Mouse (Mus musculus) gastrocnemius, adult 8-10 months (tissue): ENCODE measurements around the gene Hnrnpc. TPM values are rescaled to one million over a fixed set of nuclear protein-coding genes. Genes with fewer than 3 reads are reported as not detected.

Source experiments
- DNase-seq, 2 experiments: peaks; one replicate each; pipeline ENCODE4 v3.0.0; 2022; ENCODE audit warnings: low spot score in 2 of 2
- total RNA-seq, 4 experiments: library from RNA; stranded (reverse); gene quantifications; 2 replicates each; pipeline ENCODE4 v1.2.4; 2022

The Hnrnpc gene
- total RNA-seq, result 10 to 100 TPM; 62.4 to 80.4 (median 71.9) TPM

DNA sequence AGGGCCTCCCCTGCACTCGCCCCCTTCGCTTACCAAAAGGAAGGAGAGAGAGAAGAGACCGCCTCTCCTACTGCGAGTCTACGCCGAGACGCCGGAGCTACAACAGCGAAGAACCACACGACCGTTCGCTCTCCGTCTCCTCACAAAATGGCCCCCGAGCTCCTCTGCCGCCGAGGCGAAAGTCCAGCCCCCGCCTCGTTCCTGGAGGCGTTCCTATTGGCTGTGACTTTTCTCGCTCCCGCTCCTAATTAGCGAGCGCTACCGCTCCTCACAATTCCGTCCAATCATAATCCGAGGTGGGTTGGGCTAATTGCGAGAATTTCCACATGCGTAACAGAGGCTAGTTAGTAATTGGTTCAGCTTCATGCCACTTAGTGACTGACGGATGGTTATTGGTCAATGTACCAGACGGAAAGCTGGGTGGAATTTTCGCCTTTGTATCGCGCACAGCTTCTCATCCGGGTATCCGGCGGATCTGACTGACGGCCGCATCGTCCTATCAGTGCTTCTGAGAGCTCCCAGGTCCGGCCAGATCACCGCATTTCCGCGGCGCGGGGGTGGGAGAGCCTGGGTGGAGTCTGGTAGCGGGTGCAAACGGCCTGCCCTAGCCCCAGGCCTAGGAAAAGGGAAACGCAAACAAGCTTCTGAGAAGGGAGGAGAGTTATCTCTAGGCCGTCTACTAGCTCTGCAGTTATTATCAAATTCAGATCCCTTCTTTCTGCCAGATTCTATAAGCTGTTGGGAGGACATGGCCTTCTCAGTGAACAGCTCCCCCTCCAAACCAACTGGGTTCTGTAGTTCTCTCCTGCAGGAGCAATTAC, at the start of gene Hnrnpc:
Gene Hnrnpc, minus strand, starts transcription at position 173 of the 821 bp plus-strand sequence.
- DNase-seq, result peak; percentile 100

DNA sequence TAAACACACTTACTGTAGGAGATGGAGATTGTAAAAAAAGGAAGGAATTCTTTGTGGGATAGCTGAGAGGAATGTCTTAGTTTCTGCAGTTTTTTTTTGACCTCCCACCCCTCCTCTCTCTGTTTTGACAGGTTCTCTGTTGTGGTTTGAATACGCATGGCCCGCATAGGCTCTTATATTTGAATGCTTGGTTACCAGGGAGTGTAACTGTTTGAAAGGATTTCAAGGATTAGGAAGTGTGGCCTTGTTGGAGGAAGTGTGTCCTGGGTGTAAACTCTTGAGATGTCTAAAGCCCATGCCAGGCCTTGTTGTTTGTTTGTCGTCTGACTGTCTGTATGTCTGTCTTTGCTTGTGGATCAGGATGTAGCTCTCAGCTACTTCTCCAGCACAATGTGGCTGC, 48.8 kb upstream of the Hnrnpc start:
- no peak for DNase-seq

DNA sequence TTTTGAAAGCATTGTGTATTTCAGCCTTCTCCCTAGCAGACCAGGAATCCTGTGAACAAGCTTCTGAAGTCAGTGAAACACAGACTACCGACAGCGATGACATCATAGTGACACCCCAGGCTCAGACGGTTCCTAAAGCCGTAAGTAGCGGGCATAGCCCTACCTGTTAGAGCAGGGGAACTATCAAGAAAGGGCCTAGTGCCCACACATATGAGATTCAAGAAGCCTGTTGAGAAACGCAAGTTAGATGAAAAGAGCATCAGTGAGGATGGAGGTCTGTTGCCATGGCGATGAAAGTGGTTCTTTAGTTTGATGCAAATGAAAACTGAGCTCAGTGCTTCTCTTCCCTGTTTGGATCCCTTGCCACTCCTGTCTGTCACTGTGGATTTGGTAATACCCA, 48.4 kb upstream of the Hnrnpc start:
- no peak for DNase-seq

DNA sequence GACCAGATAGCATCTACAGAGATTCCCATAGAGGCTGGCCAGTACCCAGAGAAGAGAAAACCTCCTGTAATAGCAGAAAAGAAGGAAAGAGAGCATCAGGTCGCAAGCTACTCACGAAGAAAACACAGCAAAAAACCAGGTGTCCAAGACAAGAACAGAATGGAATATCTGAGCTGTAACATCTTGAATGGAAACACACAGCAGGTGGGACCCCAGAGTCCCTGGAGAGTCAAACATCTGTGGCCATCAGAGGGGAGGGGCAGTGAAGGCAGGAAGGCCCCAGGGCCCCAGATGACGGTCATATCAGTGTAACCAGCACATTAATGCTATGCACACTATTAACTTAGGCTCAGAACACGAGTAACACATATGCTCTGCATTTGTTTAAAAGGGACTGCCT, 46.1 kb upstream of the Hnrnpc start:
- no peak for DNase-seq

DNA sequence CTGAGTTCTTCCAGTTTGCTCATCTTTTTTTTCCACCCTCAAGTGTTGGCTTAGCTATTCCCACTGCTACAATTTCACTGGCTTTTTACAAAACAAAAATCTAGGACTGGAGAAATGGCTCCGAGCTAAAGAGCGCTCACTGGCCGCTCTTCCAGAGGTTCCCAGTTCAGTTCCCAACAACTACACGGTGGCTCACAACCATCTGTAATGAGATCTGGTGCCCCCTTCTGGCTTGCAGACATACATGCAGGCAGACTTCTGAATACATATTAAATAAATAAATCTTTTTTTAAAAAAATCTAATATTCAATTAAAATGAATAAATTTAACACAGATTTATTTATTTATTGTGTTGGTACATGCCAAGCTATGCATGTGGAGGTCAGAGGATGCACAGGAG, 42.7 kb upstream of the Hnrnpc start:
- DNase-seq, result no peak

DNA sequence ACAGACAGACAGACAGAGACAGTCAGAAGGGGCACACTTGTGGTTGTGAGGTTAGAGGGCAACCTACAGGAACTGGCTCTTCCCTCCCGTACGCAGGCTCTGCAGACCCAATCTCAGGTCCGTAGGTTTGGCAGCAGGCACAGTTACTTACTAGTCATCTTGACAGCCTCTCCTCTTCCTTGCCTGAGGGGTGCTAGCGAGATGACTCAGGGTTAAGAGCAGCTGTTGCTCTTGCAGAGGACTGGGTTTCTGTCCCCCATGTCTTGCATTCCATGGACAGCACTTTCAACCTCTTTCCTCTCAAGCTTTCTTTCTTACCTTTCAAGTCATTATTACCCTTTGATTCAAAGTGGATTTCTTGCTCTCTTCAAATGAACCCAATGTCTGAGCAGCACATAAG, 40.3 kb upstream of the Hnrnpc start:
- no peak for DNase-seq

DNA sequence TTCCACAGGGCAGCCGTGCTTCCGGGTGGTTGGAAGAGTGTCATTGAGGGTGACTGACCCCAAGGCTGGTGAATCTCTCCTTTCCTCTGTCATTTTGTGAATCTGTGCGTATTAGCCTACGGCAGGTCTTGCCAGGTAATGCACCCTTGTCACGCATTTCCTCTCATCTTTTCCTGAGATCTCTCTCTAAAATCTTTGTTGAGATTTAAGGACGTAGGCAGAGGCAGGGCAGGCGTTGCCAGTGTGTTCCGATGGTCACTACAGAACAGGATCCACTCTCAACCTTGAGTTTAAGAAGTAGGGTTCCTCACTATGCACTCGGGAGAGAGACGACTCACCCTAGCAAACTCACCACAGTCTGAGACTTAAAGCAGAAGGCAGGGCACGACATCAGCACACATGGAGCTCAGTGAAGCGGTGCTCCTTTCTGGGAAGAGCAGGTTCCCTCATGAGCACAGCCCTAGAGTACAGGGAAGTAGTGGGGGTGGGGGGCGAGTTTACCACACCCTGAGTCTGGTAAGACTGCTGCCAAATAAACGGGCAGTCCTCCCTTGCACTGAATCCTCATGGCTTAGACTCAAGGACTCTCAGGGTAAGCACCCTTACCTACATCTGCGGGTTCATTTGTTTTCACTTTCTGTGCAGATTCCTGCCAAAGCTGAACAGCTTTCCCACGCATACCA, 37.8 kb upstream of the Hnrnpc start:
- DNase-seq, result no peak

DNA sequence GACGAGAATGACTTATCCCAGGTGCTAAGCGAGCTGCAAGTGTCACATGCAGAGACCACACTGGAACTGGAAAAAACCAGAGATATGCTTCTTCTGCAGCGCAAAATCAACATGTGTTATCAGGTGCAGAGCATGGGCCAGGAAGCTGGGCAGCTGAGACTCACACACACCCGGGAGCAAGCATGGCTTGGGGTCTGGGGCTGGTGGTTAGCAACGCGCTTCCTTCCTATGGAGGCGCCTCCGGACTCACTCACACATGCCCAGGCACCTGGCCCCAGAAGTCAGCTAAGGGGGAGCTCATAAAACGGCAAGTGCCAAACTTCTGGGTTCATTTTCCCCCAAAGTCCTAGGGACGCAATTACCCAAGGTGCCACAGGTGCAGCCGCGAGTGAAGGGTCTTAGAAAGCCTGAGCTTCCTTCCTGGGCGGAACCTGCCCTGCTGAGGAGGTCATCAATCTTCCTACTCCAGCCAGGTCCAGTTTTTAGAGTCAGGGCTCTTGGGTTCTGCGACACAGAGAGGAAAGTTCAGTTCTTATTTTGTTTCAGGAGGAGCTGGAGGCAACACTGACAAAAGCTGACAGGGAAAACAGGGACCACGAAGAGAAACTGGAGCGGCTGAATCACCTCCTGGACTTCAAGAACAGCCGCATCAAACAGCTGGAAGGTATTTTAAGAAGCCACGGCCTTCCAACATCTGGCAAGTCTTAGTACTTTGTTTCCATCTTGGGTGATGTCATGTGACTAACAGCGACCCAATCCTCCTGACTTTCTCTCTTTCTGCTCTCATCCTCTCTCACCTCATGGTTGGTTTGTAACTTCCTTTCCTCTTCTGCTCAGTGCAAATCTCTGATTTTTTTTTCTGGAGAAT, 37.0 kb upstream of the Hnrnpc start:
- no peak for DNase-seq

DNA sequence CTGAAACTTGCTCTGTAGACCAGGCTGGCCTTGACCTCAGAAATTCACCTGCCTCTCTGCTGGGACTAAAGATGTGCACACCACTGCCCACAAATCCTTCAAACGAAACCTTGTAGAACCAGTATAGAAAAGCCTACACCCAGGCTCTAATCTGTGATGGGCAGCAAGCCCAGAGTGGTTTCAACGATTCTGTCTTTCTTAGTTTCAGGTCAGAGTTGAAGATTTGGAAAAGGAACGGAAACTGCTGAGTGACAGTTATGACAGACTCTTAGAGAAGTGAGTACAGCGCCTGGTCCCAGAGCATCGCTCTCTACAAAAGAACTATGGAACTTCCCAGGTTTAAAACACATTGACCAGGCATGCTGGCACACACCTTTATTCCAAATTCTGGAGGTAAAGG, 29.8 kb upstream of the Hnrnpc start:
- no peak for DNase-seq

DNA sequence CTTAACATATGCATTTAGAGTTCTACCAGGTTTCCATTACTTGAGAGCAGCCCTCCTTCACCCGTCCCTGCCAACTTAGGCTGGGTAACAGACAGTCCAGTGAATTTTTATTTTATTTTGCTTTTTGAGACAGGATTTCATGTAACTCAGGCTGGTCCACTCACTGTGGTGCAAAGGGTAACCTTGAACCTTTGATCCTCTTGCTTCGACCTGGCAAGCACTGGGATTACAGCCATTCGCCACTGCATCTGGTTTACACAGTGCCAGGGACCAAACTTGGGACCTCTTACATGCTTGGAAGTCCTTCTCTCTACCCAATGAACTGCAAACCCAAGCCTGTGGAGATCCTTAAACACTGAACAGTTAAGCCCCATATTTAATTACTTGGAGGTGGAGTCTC, 20.8 kb upstream of the Hnrnpc start:
- no peak for DNase-seq

DNA sequence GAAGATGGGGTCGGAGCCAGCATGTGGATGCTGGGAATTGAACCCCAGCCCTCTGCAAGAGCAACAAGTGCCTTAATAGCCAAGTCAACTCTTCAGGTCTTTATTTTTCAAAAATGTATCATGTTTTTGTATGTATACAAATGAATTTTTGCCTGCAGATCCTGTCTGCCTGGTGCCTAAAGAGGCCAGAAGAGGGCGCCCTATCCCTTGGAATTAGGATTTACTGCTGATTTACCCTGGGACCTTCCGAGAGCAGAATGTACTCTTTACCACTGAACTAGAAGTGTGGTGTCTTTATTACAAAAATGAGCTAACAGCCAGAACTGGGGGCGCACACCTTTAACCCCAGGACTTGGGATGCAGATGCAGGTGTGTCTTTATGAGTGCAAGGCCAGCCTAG, 20.1 kb upstream of the Hnrnpc start:
- peak; percentile 9 to 27 for DNase-seq

DNA sequence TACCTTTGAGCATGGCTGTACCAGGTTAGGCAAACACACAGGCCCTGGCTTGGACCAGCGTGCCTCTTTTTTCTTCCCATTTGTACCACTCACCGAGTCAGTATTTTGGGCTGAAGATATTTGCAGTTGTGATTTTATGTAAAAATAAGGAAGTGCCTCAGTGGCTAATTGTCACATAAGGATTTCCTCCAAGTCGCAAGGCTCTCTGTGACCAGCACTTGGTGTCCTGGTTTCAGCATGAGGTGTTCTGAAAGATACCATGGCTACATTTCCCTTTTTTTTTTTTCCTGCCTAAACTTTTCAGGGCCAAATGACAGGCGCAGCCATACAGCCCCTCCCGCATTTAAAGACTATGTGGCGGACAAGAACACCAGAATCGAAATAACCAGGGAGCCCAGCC, 16.3 kb upstream of the Hnrnpc start:
- no peak for DNase-seq

DNA sequence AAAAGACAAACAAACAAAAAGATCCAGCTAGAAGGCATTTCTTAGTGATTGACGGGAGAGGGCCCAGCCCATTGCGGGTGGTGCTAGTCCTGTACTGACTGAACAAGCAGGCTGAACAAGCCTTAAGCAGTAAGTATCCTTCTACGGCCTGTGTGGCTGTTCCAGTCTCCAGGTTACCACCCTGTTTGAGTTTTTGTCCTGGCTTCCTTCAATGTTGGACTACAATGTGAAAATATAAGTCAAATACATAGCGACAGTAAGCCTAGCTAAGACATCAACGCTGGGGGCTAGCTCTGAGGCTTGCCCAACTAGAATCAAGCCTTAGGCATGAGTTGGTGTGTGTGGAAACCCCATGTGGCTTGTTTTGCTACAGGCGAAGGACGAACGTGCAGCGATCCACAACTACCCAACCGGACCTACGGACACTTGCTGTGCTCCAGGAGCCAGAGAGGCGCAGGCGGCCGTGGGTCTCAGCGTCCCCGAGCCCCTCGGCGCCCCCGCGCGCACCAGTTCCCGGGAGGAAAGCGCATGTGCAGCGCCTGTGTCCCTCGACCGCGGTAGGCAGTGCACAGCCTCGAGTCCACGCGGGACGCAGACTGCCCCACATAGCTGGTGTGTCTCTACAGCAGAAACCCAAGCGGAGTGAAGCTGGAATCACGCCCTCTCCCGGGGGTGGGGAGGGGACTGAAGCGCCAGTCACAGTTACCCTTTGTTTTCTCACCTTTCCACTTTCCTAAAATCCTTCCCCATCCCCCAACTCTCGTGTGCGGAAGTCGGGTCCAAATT, 15.2 kb upstream of the Hnrnpc start:
- peak; percentile 6 to 8 for DNase-seq

DNA sequence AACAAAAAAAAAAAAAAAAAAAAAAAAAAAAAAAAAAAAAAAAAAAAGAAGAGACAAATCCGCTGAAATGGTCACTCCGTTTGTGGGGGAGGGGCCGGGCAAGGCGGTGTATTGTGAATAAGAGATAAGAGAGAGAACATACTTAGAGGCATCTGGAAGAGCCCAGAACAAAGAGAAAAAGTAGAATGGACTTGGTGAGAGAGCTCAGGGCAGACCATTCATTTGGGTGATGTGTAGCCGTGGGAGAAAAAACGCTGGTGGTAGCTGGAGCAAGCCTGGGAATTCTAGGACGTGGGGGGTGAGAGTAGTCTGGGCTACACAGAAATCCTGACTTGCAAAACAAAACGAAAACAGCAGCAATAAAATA, 14.6 kb upstream of the Hnrnpc start:
- no peak for DNase-seq

DNA sequence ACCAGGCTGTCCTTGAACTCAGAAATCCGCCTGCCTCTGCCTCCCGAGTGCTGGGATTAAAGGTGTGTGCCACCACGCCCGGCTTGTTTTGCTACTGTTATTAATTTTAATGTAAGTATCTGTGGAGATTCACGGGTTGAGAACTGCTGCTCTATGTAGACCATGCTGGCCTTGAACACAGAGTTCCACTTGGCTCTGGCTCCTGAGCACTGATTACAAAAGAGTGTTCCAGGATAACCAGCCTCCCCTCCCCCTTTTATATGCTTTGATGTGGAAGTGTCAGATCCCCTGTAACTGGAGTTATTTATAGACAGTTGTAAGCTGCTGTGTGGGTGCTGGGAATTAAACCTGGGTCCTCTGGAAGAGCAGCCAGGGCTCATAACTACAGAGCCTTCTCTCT, 13.4 kb upstream of the Hnrnpc start:
- DNase-seq, result no peak

DNA sequence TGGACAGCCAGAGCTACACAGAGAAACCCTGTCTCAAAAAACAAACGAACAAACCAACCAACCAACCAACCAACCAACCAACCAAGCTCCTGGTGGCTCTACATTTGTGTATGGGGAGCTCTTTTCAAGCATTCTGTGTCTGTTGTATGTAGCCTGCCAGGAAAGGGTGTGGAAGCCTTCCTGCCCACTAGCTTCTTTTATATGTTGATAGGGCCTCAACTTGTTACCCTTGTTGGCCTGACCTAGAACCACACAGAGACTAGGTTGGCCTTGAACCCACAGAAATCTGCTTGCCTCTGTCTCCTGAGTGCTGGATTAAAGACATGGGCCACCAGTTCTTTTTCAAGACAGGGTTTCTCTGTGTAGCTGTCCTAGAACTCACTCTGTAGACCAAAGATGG, 10.3 kb upstream of the Hnrnpc start:
- DNase-seq, result no peak

DNA sequence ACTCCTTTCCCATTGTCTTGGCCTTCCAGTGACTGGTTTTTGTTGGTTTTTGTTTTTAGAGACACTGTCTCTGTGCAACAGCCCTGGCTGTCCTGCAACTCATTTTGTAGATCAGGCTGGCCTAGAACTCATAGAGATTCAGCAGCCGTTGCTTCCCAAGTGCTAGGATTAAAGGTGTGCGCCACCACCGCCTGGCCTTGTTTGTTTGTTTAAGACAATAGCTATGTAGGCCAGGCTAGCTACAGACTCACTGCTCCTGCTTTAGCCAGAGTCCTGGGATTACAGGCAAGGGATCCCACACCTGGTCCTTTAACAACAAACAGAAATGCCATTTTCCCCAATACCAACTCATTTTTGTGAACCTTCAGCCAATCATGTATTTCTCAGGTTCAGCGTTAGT, 6.5 kb upstream of the Hnrnpc start, which contains the start of gene Rpgrip1:
Gene Rpgrip1, plus strand, starts transcription at position 359 of the 400 bp plus-strand sequence.
- DNase-seq, result no peak

DNA sequence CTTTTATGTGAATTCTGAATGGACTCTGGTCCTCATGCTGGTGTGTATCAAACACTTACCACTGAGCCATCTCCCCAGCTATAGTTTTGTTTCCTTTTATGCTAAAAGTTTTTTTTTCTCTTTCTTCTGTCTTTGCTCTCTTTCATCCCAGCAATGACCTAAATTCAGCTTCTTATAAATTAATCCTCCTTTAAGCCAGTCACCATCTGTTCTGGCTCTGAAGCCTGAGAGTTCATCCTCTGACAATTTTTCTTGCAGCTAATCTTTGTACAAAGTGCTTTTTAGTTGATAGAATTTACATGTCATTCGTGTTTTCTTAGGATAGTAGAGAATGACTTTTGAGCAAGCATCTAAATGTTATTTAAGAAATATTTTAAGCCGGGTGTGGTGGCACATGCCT, 4.2 kb upstream of the Hnrnpc start:
- DNase-seq, result no peak

DNA sequence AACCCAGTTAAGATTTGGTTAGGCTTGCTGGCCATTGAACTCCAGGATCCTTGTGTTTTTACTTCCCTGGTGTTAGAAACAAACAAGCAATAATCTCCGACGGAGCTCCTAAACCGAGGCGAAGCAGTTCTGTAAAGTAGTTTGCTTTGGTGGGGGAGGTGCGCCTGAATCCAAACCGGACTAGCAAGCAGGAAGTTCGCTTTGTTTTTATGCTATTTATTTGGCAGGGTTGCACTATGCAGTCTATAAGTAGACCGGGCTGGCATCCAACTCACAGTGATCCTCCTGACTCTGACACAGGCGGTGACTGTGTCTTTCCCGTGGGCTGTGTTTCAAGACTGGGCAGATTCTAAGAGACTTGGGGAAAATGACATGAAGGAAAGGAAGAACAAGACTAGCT, 2.9 kb upstream of the Hnrnpc start:
- no peak for DNase-seq

DNA sequence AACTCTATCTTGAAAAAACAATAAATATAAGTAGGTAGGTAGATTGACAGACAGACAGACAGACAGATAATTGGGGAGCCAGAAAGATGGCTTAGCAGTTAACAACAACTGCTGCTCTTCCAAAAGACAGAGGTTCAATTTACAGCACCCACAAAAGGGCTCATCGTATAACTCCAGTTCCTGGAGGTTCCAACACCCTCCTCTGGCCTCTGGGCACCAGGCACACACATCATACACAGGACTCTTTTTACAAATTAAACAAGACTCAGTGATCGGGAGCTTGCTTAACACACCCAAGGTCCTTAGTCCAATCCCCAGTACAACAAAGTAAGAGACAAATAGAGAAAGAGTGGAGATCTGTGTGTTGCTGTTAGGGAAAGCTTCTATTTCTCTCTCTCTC, 1.5 kb upstream of the Hnrnpc start:
- DNase-seq, result no peak

DNA sequence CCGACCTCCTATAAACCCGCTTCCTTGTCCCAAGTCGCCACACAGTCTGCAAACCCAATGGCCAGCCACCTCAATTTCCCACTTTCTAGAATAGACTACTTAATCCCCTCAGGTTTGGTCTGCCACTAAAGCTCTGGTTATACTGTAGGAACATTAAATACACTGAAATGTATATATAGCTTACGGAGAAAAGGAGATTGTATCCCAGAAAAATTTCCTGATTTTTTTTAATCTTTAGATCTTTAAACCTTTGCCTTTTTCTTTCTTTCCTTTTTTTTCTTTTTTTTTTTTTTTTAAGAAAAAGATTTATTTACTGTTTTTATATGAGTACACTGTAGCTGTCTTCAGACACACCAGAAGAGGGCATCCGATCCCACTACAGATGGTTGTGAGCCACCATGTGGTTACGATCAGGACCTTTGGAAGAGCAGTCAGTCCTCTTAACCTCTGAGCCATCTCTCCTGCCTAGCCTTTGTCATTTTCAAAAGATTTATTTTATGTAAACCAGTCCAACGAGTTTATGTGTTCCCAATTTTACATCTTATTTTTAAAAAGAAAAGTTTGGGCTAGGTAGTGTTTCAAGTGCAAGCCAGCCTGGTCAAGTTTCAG, 953 bp upstream of the Hnrnpc start:
- no peak for DNase-seq
